Mouse (Mus musculus): Measurements from ENCODE around the gene E130114P18Rik.

GRCm38 (mm10) chr4:97589790-97590189 is 188.1 kb downstream of the E130114P18Rik start:
- no peak for TF ChIP-seq CTCF (IDR thresholded peaks at IDR 0.05; ENCODE audit: borderline replicate concordance, insufficient read depth, low read depth, low read length)
- TF ChIP-seq POLR2A (IDR thresholded peaks at IDR 0.05; ENCODE audit: borderline replicate concordance, insufficient read depth, low read length), result no peak
